18 mouse cellular contexts compared by ENCODE assay signal in genomic region chr13:65563303-65563702, GRCm38 (mm10). TPM values are rescaled to one million over a fixed set of nuclear protein-coding genes. Genes with fewer than 3 reads are reported as not detected.
DNase-seq lines count a peak whose midpoint lies in the region; ATAC-seq and TF ChIP-seq lines count a peak whose summit lies in the region.
"Not testable (repeated sequence)": the region's sequence is repeated elsewhere in the genome, so short reads cannot be mapped to it uniquely, and the experiment has no call there.
"Had no signal": no experiment of that assay in that cellular context is flagged by ENCODE, and none has a peak within 500 bp of the region (broad histone marks: within the 10 kb centered on the region; RNA-seq: fewer than 3 reads in every experiment).

No protein-coding gene starts in this region.

- WGBS in forebrain, embryonic 11.5 days: 53% methylated on average over 12 of the region's 12 CpGs

- H3K27ac ChIP-seq in forebrain, embryonic 11.5 days (ENCODE audit: low read depth, low read length): not testable (repeated sequence)

- not testable (repeated sequence) for H3K9ac ChIP-seq in forebrain, embryonic 11.5 days (ENCODE audit: low read length)

- not testable (repeated sequence) for H3K9me3 ChIP-seq in E14TG2a.4 (ENCODE audit: low read length); forebrain, embryonic 11.5 days (ENCODE audit: control insufficient read depth, low read length)

- not testable (repeated sequence) for H3K4me2 ChIP-seq in forebrain, embryonic 11.5 days (ENCODE audit: low read depth, low read length, severe bottlenecking)

- not testable (repeated sequence) for H3K4me1 ChIP-seq in E14TG2a.4 (replicated peaks; ENCODE audit: low read depth, low read length); forebrain, embryonic 11.5 days (replicated peaks; ENCODE audit: control insufficient read depth, insufficient read depth, low read length)

- not testable (repeated sequence) for H3K36me3 ChIP-seq in E14TG2a.4 (ENCODE audit: insufficient read depth, low read length); forebrain, embryonic 11.5 days (ENCODE audit: control insufficient read depth, insufficient read depth, low read length)

- DNase-seq in ES-CJ7 (ENCODE audit: low read depth, low spot score): peak; percentile 17
- peak; percentile 24 for DNase-seq in R1 (ENCODE audit: low read depth, low spot score)
- peak; percentile 22 for DNase-seq in forebrain, embryonic 11.5 days (ENCODE audit: low spot score)
- peak; percentile 1 to 5 for DNase-seq in thymus, postnatal 36 days

- H3K27me3 ChIP-seq in E14TG2a.4 (ENCODE audit: insufficient read depth, low read length); forebrain, embryonic 11.5 days (ENCODE audit: control insufficient read depth, insufficient read depth, low read length): not testable (repeated sequence)

- TF ChIP-seq CTCF in E14TG2a.4 (conservative IDR thresholded peaks at IDR 0.05; ENCODE audit: low read length): not testable (repeated sequence)

- ATAC-seq in forebrain, embryonic 11.5 days (replicated peaks; ENCODE audit: low FRiP score): not testable (repeated sequence)

- peak overlapping the region; percentile 67 for H3K4me3 ChIP-seq in E14TG2a.4 (replicated peaks; ENCODE audit: low read length)
- H3K4me3 ChIP-seq in forebrain, embryonic 11.5 days (ENCODE audit: low read depth, low read length): not testable (repeated sequence)

RNA-seq across cellular contexts. Expression of gene Gm10139, which starts 50.8 kb away (rescaled TPM):
- polyA plus RNA-seq in forebrain, embryonic 11.5 days (2014; fragmentation: Nextera tagmentation; extraction: Ambion mirVana): not detected in 2 replicates
- polyA plus RNA-seq: activated CD4-positive, CD25-positive, alpha-beta regulatory T cell, adult 4 months; CD4-positive, CD25-positive, alpha-beta regulatory T cell, adult 4 months; cerebellum, adult 2 months; cortical plate, adult 2 months; embryonic facial prominence, embryonic 10.5 days; embryonic facial prominence, embryonic 12.5 days; embryonic facial prominence, embryonic 14.5 days; forebrain, embryonic 12.5 days; forebrain, embryonic 14.5 days; forebrain, embryonic 16.5 days; frontal cortex, adult 2 months; G1E; Patski had no signal
